Mouse (Mus musculus) myocyte (in vitro differentiated cells): Measurements from ENCODE around the gene Arhgap15.

Experiments used
- E2F4 ChIP-seq: IDR thresholded peaks from one replicate; pipeline ENCODE4 v1.6.1; 2011; ENCODE audit warnings: mild to moderate bottlenecking, control low read depth, moderate library complexity; ENCODE audit not compliant: insufficient read depth
- MYOG ChIP-seq, 3 experiments: IDR thresholded peaks; one replicate each; pipeline ENCODE4 v1.6.1; 2011; ENCODE audit warnings: control low read depth in 2 of 3, low read depth in 2 of 3, mild to moderate bottlenecking in 2 of 3; ENCODE audit not compliant: insufficient read length in 2 of 3, control insufficient read depth in 1 of 3, insufficient read depth in 1 of 3
- POLR2A ChIP-seq: IDR thresholded peaks from one replicate; pipeline ENCODE4 v1.6.1; 2011; ENCODE audit warnings: low read depth, mild to moderate bottlenecking, control low read depth, moderate library complexity; ENCODE audit not compliant: insufficient read length
- POLR2AphosphoS2 ChIP-seq: IDR thresholded peaks from one replicate; pipeline ENCODE4 v1.6.1; 2011; ENCODE audit warnings: low read depth, control low read depth; ENCODE audit not compliant: insufficient read length
- TCF12 ChIP-seq: IDR thresholded peaks from one replicate; pipeline ENCODE4 v1.6.1; 2011; ENCODE audit warnings: mild to moderate bottlenecking, control low read depth; ENCODE audit not compliant: poor library complexity, insufficient read depth, severe bottlenecking

DNA sequence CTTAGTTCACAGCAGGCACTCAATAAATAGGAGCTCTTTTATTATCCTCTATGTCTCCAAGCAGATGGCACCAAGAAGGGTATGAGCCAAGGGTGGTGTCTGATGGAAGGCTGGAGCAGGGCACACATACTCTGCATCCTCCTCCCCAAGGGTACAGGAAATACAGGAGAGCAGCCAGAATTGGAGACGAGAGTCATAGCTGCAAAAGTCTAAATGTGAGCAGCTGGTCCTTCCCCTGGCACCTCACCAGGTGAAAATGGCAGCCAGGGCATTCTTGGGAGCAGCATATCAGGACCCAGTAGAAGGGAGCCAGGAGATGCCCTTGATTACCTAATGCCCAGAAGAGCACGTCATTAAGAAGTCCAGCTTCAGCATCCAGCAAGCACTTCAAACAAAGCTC, 320.3 kb downstream of the Arhgap15 start:
- TF ChIP-seq POLR2A = no peak
- TF ChIP-seq E2F4 = no peak
- no peak for TF ChIP-seq MYOG (IDR thresholded peaks at IDR 0.05; ENCODE audit: control insufficient read depth in 1 of 3, insufficient read depth in 1 of 3, insufficient read length in 2 of 3, low read depth in 2 of 3)
- no peak for TF ChIP-seq TCF12
- no peak for TF ChIP-seq POLR2AphosphoS2
